Mouse (Mus musculus) thymus, adult 2 months (tissue): ENCODE data around the gene Ubxn2a.

Source experiments
- CTCF ChIP-seq: fragments of 200-500 bp; IDR thresholded peaks from 2 replicates; pipeline ENCODE4 v1.5.1; 2012; ENCODE audit warnings: mild to moderate bottlenecking, control low read depth, low read length, moderate library complexity, borderline replicate concordance; ENCODE audit not compliant: control insufficient read depth, poor library complexity, insufficient read depth; ENCODE audit errors: extremely low read depth
- POLR2A ChIP-seq: fragments of 200-500 bp; IDR thresholded peaks from 2 replicates; pipeline ENCODE4 v1.6.1; 2012; ENCODE audit warnings: mild to moderate bottlenecking, low read length, control low read depth, moderate library complexity; ENCODE audit not compliant: control insufficient read depth, poor library complexity, insufficient read depth; ENCODE audit errors: extremely low read depth

DNA sequence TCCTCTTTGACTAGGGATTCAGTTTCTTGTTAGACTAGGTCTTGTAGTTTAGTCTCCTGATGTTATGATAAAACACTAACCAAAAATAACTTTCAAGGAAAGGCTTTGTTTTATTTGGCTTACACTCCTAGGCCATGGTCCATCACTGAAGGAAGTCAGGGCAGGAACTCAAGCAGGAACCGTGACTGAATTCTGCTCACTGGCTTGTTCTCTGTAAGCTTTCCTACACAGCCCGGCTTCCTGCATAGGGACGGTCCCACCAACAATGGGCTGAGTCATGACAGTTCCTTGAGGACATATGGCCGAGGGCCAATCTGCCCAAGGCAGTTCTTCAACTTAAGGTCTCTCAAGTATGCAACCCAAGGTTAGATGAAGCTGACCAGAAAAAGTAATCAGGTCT lies 4.2 kb upstream of the Ubxn2a start:
- TF ChIP-seq POLR2A (no peak), CTCF (no peak)
